In genomic region chr10:84678441-84678840, GRCm38 (mm10) we compare ENCODE assay signal across 20 mouse cellular contexts. TPM values are rescaled to one million over a fixed set of nuclear protein-coding genes. Genes with fewer than 3 reads are reported as not detected.
DNase-seq lines count a peak whose midpoint lies in the region; ATAC-seq and TF ChIP-seq lines count a peak whose summit lies in the region.
"Had no signal": no experiment of that assay in that cellular context is flagged by ENCODE, and none has a peak within 500 bp of the region (broad histone marks: within the 10 kb centered on the region; RNA-seq: fewer than 3 reads in every experiment).

No protein-coding gene starts in this region.

- peaks cover 8 to 16% of the 10 kb centered on the region in 2 experiments; a peak in 3 of 4 replicates for H3K4me1 ChIP-seq in heart, embryonic 14.5 days (ENCODE audit: control insufficient read depth in 2 of 2, insufficient read depth in 2 of 2, low read length in 2 of 2)
- no peaks in the 10 kb centered on the region for H3K4me1 ChIP-seq in intestine, postnatal 0 days (replicated peaks; ENCODE audit: control insufficient read depth, insufficient read depth, low read length)
- H3K4me1 ChIP-seq: forebrain, embryonic 10.5 days; liver, embryonic 13.5 days; lung, embryonic 15.5 days had no signal

- no peak overlapping the region for H3K4me2 ChIP-seq in heart, embryonic 14.5 days (ENCODE audit: low read length)
- no peak overlapping the region for H3K4me2 ChIP-seq in intestine, postnatal 0 days (replicated peaks; ENCODE audit: low read depth)
- H3K4me2 ChIP-seq: hindbrain, embryonic 14.5 days; liver, embryonic 13.5 days; lung, embryonic 15.5 days had no signal

- H3K27me3 ChIP-seq in heart, embryonic 14.5 days (ENCODE audit: control insufficient read depth, insufficient read depth, low read length): no peaks in the 10 kb centered on the region
- H3K27me3 ChIP-seq in intestine, postnatal 0 days (replicated peaks; ENCODE audit: control insufficient read depth, insufficient read depth, low read length): no peaks in the 10 kb centered on the region
- H3K27me3 ChIP-seq: liver, embryonic 13.5 days; lung, embryonic 15.5 days had no signal

- H3K36me3 ChIP-seq in heart, embryonic 14.5 days (ENCODE audit: control insufficient read depth, insufficient read depth, low read length): peaks cover 47% of the 10 kb centered on the region
- peaks cover 27% of the 10 kb centered on the region for H3K36me3 ChIP-seq in intestine, postnatal 0 days (ENCODE audit: control insufficient read depth, insufficient read depth)

- H3K4me3 ChIP-seq in heart, embryonic 14.5 days (ENCODE audit: control insufficient read depth in 1 of 2, insufficient read depth in 1 of 2, low read depth in 1 of 2, low read length in 2 of 2): no peak overlapping the region
- H3K4me3 ChIP-seq in intestine, postnatal 0 days (ENCODE audit: low read depth, low read length): no peak overlapping the region
- H3K4me3 ChIP-seq: forebrain, embryonic 10.5 days; left cerebral cortex, adult 2 months; liver, embryonic 13.5 days; lung, embryonic 15.5 days had no signal

- peak overlapping the region in 1 of 2 experiments; percentile 68; a peak in 2 of 4 replicates for H3K27ac ChIP-seq in heart, embryonic 14.5 days (replicated peaks in 1 of 2; ENCODE audit: control insufficient read depth in 1 of 2, insufficient read depth in 1 of 2, low read depth in 2 of 2, low read length in 2 of 2)
- H3K27ac ChIP-seq in intestine, postnatal 0 days (ENCODE audit: low read depth, low read length): no peak overlapping the region
- H3K27ac ChIP-seq: forebrain, embryonic 10.5 days; hindbrain, embryonic 14.5 days; left cerebral cortex, adult 2 months; liver, embryonic 13.5 days; lung, embryonic 15.5 days had no signal

- WGBS in heart, embryonic 14.5 days: 36% methylated on average over 4 of the region's 4 CpGs
- 76% methylated on average over 4 of the region's 4 CpGs for WGBS in intestine, postnatal 0 days

- 0 out of 2 replicates have a peak overlapping the region, but pooled peaks have one; percentile 18 for H3K9ac ChIP-seq in heart, embryonic 14.5 days (ENCODE audit: low read length)
- H3K9ac ChIP-seq in intestine, postnatal 0 days (ENCODE audit: low read depth, low read length): no peak overlapping the region
- H3K9ac ChIP-seq: hindbrain, embryonic 14.5 days; liver, embryonic 13.5 days; lung, embryonic 15.5 days had no signal

- H3K9me3 ChIP-seq in heart, embryonic 14.5 days (ENCODE audit: control insufficient read depth, low read length): no peaks in the 10 kb centered on the region
- H3K9me3 ChIP-seq in intestine, postnatal 0 days (ENCODE audit: control insufficient read depth): no peaks in the 10 kb centered on the region
- H3K9me3 ChIP-seq: forebrain, embryonic 10.5 days; liver, embryonic 13.5 days; lung, embryonic 15.5 days had no signal

- no peak for TF ChIP-seq CTCF in intestine, postnatal 0 days (IDR thresholded peaks at IDR 0.05; ENCODE audit: low read depth)

- peak; percentile 75 for DNase-seq in heart, adult 11 months
- no peak for DNase-seq in heart, postnatal 4 days
- DNase-seq in heart, adult 9 months (ENCODE audit: low spot score in 2 of 2): no peak
- DNase-seq in thymus, postnatal 0 days (ENCODE audit: low spot score): peak; percentile 25
- no peak for DNase-seq in thymus, postnatal 36 days
- DNase-seq: cerebellum, adult 18-20 months; cerebellum, postnatal 14 days; gastrocnemius, postnatal 14 days; kidney, adult 8-10 months; kidney, postnatal 10 days; liver, embryonic 13.5 days; thymus, adult 18-20 months had no signal

- no peak for ATAC-seq in heart, embryonic 14.5 days (ENCODE audit: insufficient number of reproducible peaks, insufficient read depth, low FRiP score, low read depth)
- ATAC-seq in intestine, postnatal 0 days: no peak
- ATAC-seq: CD4-positive, CD25-positive, alpha-beta regulatory T cell, adult 4 months; forebrain, embryonic 16.5 days had no signal

RNA-seq across cellular contexts. Expression of gene Polr3b, which starts 56.3 kb away (rescaled TPM):
- total RNA-seq in heart, postnatal 4 days (2021): 10 to 100 TPM; 13.8 to 14.9 TPM
- polyA plus RNA-seq in heart, embryonic 14.5 days (2014; fragmentation: Nextera tagmentation; extraction: Ambion mirVana): 12.4 and 12.9 TPM in 2 replicates
- polyA plus RNA-seq in thymus, postnatal 0 days (2015; fragmentation: Nextera tagmentation; extraction: Ambion mirVana): 11.3 and 12.1 TPM in 2 replicates
- polyA plus RNA-seq in intestine, postnatal 0 days (2015; fragmentation: Nextera tagmentation; extraction: Ambion mirVana): 3.3 and 4.2 TPM in 2 replicates

Comparison
In these comparisons a context has a peak if more than half of its experiments do, and no peak if none do; other contexts are left out.
1. DNase-seq: peak in heart, adult 11 months (single experiment) and thymus, postnatal 0 days (single experiment); none in heart, postnatal 4 days (single experiment), heart, adult 9 months (0 of 2) and thymus, postnatal 36 days (0 of 2).